Mouse (Mus musculus) induced T-regulatory cell, adult 2 months (primary cell): ENCODE results near the gene Dock2.

ENCODE experiments used
- DNase-seq: peaks from one replicate; pipeline ENCODE4 v3.0.0-alpha.2; 2012; ENCODE audit warnings: low read depth

The Dock2 gene

GRCm38 (mm10) chr11:34527238-34527637, 256.5 kb downstream of the Dock2 start:
- DNase-seq: no peak

GRCm38 (mm10) chr11:34525096-34525891, 258.4 kb downstream of the Dock2 start:
- no peak for DNase-seq

- no peak for DNase-seq
Observed at GRCm38 (mm10) chr11:34524586-34524985, 259.1 kb downstream of the Dock2 start.

GRCm38 (mm10) chr11:34518566-34518965, 265.1 kb downstream of the Dock2 start:
- no peak for DNase-seq

- no peak for DNase-seq
Observed at GRCm38 (mm10) chr11:34516971-34517370, 266.7 kb downstream of the Dock2 start.

GRCm38 (mm10) chr11:34515301-34515700, 268.4 kb downstream of the Dock2 start:
- DNase-seq: no peak

GRCm38 (mm10) chr11:34506390-34506789, 277.3 kb downstream of the Dock2 start:
- DNase-seq: peak; percentile 68

- no peak for DNase-seq
Observed at GRCm38 (mm10) chr11:34499663-34500062, 284.0 kb downstream of the Dock2 start.

- no peak for DNase-seq
Observed at GRCm38 (mm10) chr11:34494682-34495081, 289.0 kb downstream of the Dock2 start.

- DNase-seq: no peak
Observed at GRCm38 (mm10) chr11:34492986-34493385, 290.7 kb downstream of the Dock2 start.

GRCm38 (mm10) chr11:34492223-34492622, 291.5 kb downstream of the Dock2 start:
- no peak for DNase-seq

GRCm38 (mm10) chr11:34489548-34489947, 294.1 kb downstream of the Dock2 start:
- DNase-seq: no peak

GRCm38 (mm10) chr11:34479301-34479700, 304.4 kb downstream of the Dock2 start:
- DNase-seq: no peak

GRCm38 (mm10) chr11:34469792-34470191, 313.9 kb downstream of the Dock2 start:
- DNase-seq: no peak

- DNase-seq: no peak
Observed at GRCm38 (mm10) chr11:34468571-34468970, 315.1 kb downstream of the Dock2 start.

GRCm38 (mm10) chr11:34467056-34467455, 316.6 kb downstream of the Dock2 start:
- peak; percentile 30 for DNase-seq

- DNase-seq: no peak
Observed at GRCm38 (mm10) chr11:34449944-34450343, 333.7 kb downstream of the Dock2 start.

- peak; percentile 46 for DNase-seq
Observed at GRCm38 (mm10) chr11:34447891-34448290, 335.8 kb downstream of the Dock2 start.

GRCm38 (mm10) chr11:34438429-34438828, 345.3 kb downstream of the Dock2 start:
- DNase-seq: no peak

GRCm38 (mm10) chr11:34437446-34437845, 346.2 kb downstream of the Dock2 start:
- no peak for DNase-seq

GRCm38 (mm10) chr11:34431978-34432377, 351.7 kb downstream of the Dock2 start:
- DNase-seq: no peak

GRCm38 (mm10) chr11:34431371-34431770, 352.3 kb downstream of the Dock2 start:
- DNase-seq: no peak

- no peak for DNase-seq
Observed at GRCm38 (mm10) chr11:34430940-34431339, 352.8 kb downstream of the Dock2 start.

- DNase-seq: no peak
Observed at GRCm38 (mm10) chr11:34427212-34427611, 356.5 kb downstream of the Dock2 start.
